Mouse (Mus musculus) naive thymus-derived CD4-positive, alpha-beta T cell, adult 5 months (primary cell): ENCODE results near the gene Bcl7a. TPM values are rescaled to one million over a fixed set of nuclear protein-coding genes. Genes with fewer than 3 reads are reported as not detected.

ENCODE experiments used
- polyA plus RNA-seq: library from polyadenylated mRNA; unstranded; fragments of 100-300 nt; shearing (Covaris generic); gene quantifications from one replicate; pipeline ENCODE4 v1.2.1, GENCODE M21; 2017

Gene Bcl7a
- 5.7 TPM for polyA plus RNA-seq

GRCm38 (mm10) chr5:123343707-123344627 is at the start of gene Bcl7a:
Gene Bcl7a, plus strand, starts transcription at chr5:123343834.

GRCm38 (mm10) chr5:123394303-123394956 is 50.8 kb downstream of the Bcl7a start, which contains the start of gene Mlxip:
Gene Mlxip, plus strand, starts transcription at chr5:123394798.

Other genes starting within 250 kb of the Bcl7a start
- gene Rhof, start 211.1 kb upstream of the Bcl7a start, polyA plus RNA-seq: 81.7 TPM
- 12.1 TPM for gene Setd1b, start 201.6 kb upstream of the Bcl7a start, polyA plus RNA-seq
- 47.3 TPM for gene Psmd9, start 174.4 kb upstream of the Bcl7a start, polyA plus RNA-seq
- not detected for gene Hpd, start 161.1 kb upstream of the Bcl7a start, polyA plus RNA-seq
- gene Wdr66, start 91.7 kb upstream of the Bcl7a start, polyA plus RNA-seq: 1.1 TPM
- 78.5 TPM for gene Mlxip, start 51.0 kb downstream of the Bcl7a start, polyA plus RNA-seq
- not detected for gene Lrrc43, start 145.5 kb downstream of the Bcl7a start, polyA plus RNA-seq
- gene Il31, start 145.7 kb downstream of the Bcl7a start, polyA plus RNA-seq: not detected
- 0.27 TPM for gene B3gnt4, start 166.6 kb downstream of the Bcl7a start, polyA plus RNA-seq
- gene Diablo, start 180.3 kb downstream of the Bcl7a start, polyA plus RNA-seq: 94.6 TPM
- not detected for gene Gm49027, start 181.7 kb downstream of the Bcl7a start, polyA plus RNA-seq
- 45.0 TPM for gene Vps33a, start 229.2 kb downstream of the Bcl7a start, polyA plus RNA-seq